ENCODE assay signal across 8 mouse cellular contexts in the genomic region with DNA sequence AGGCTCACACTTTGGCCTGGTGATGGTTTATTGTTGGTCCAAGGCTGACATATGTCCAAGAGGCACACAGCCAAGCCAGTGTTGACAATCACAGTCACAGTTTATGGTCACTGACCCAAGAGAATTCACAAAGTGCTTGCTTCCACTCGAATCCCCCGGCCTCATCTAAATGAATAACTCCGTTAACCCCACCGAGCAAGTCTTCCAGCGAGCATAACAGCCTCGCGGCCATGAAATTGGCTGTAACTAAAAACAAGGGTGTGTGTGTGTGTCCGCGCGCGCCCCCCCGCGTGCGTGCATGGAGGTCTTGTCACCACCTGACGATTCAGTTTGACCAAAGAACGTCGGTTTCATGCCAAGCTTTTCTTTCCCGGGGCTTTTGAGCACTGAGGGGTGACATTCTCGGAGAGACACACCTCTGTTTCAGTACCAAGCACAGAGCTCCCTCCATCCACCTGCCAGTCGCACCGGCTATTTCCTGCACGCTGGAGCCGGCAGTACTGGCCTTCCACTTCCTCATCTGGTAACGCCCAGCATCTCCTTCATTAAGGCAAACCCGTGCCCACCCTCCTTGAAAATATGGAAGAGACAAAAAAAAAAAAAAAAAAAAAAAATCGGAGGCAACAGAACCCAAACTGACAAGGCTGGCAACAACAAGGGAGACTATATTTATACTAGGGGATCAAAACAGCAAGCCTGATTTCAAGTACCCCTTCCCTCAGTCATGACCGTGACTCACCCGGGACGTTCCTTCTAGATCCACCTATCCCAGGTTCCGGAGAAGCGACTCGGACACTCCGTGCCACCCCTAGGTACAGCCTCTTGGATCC. TPM values are rescaled to one million over a fixed set of nuclear protein-coding genes. Genes with fewer than 3 reads are reported as not detected.
A peak's percentile ranks its signal among the peaks of the same experiment; 100 is the strongest.
DNase-seq lines count a peak whose midpoint lies in the region; ATAC-seq and TF ChIP-seq lines count a peak whose summit lies in the region.

No protein-coding gene starts in this region.

- peak overlapping the region; percentile 88 for H3K4me3 ChIP-seq in heart, embryonic 10.5 days
- H3K4me3 ChIP-seq in liver, embryonic 11.5 days (ENCODE audit: low read depth, low read length), result peak overlapping the region; percentile 81
- H3K4me3 ChIP-seq in midbrain, postnatal 0 days (ENCODE audit: low read depth, low read length), result peak overlapping the region; percentile 64

- WGBS in heart, embryonic 10.5 days, result 3% methylated on average over 33 of the region's 33 CpGs
- WGBS in liver, embryonic 11.5 days, result 3% methylated on average over 33 of the region's 33 CpGs
- 1% methylated on average over 33 of the region's 33 CpGs for WGBS in midbrain, postnatal 0 days

- H3K27ac ChIP-seq in heart, embryonic 10.5 days, result peak overlapping the region; percentile 80
- H3K27ac ChIP-seq in liver, embryonic 11.5 days (ENCODE audit: low read depth, low read length), result peak overlapping the region; percentile 36
- H3K27ac ChIP-seq in midbrain, postnatal 0 days (ENCODE audit: low read depth, low read length), result peak overlapping the region; percentile 77

- peak overlapping the region; percentile 62 for H3K9ac ChIP-seq in liver, embryonic 11.5 days (ENCODE audit: low read depth, low read length)
- H3K9ac ChIP-seq in midbrain, postnatal 0 days (replicated peaks; ENCODE audit: low read length, poor library complexity, severe bottlenecking), result peak overlapping the region; percentile 52

- peak overlapping the region; percentile 94 for H3K4me2 ChIP-seq in liver, embryonic 11.5 days
- peak overlapping the region; percentile 87 for H3K4me2 ChIP-seq in midbrain, postnatal 0 days (ENCODE audit: low read depth, low read length, poor library complexity, severe bottlenecking)

- TF ChIP-seq CTCF in midbrain, postnatal 0 days (IDR thresholded peaks at IDR 0.05), result peak; percentile 37; the same call in 1 of the 2 replicates

- H3K4me1 ChIP-seq in heart, embryonic 10.5 days, result peaks cover 23% of the 10 kb centered on the region
- peaks cover 13% of the 10 kb centered on the region for H3K4me1 ChIP-seq in liver, embryonic 11.5 days (replicated peaks; ENCODE audit: control insufficient read depth, insufficient read depth, low read length)
- 0 out of 2 replicates have a peak, but pooled peaks cover 2% of the 10 kb centered on the region for H3K4me1 ChIP-seq in midbrain, postnatal 0 days (ENCODE audit: insufficient read depth, low read length)

- H3K36me3 ChIP-seq in heart, embryonic 10.5 days, result peaks cover 7% of the 10 kb centered on the region
- H3K36me3 ChIP-seq in liver, embryonic 11.5 days (ENCODE audit: control insufficient read depth, insufficient read depth, low read length), result no peaks in the 10 kb centered on the region
- peaks cover 22% of the 10 kb centered on the region for H3K36me3 ChIP-seq in midbrain, postnatal 0 days (ENCODE audit: insufficient read depth, low read length)

- ATAC-seq in liver, embryonic 11.5 days (replicated peaks; ENCODE audit: low FRiP score), result no peak
- ATAC-seq in midbrain, postnatal 0 days (ENCODE audit: low FRiP score), result no peak; the same call in 1 of the 2 replicates

- H3K9me3 ChIP-seq in heart, embryonic 10.5 days, result no peaks in the 10 kb centered on the region
- H3K9me3 ChIP-seq in liver, embryonic 11.5 days (ENCODE audit: control insufficient read depth, low read length), result no peaks in the 10 kb centered on the region
- H3K9me3 ChIP-seq in midbrain, postnatal 0 days (ENCODE audit: low read length), result no peaks in the 10 kb centered on the region

- no peaks in the 10 kb centered on the region for H3K27me3 ChIP-seq in heart, embryonic 10.5 days (ENCODE audit: insufficient read depth, poor library complexity, severe bottlenecking)
- no peaks in the 10 kb centered on the region for H3K27me3 ChIP-seq in liver, embryonic 11.5 days (replicated peaks; ENCODE audit: control insufficient read depth, insufficient read depth, low read length)
- no peaks in the 10 kb centered on the region for H3K27me3 ChIP-seq in midbrain, postnatal 0 days (ENCODE audit: insufficient read depth, low read length)

- peak; percentile 32 to 53 for DNase-seq in spleen, adult 18-20 months
- DNase-seq in spleen, adult 12 weeks (ENCODE audit: low spot score), result no peak
- DNase-seq in cerebellum, postnatal 25 days, result peak; percentile 74 to 82
- DNase-seq in heart, embryonic 10.5 days (ENCODE audit: low spot score), result peak; percentile 85
- DNase-seq in kidney, adult 9 months, result peak; percentile 50
- DNase-seq in liver, embryonic 11.5 days (ENCODE audit: low spot score), result peak; percentile 58
- DNase-seq in midbrain, postnatal 0 days (ENCODE audit: low spot score), result peak; percentile 65
- DNase-seq in telencephalon, adult 2 months (ENCODE audit: low read depth, low spot score), result peak; percentile 23

RNA-seq across cellular contexts. Expression of a gene that starts 0.7 kb away (rescaled TPM):
- 0.11 and 0.23 TPM in 2 replicates for polyA plus RNA-seq in heart, embryonic 10.5 days (2016; fragmentation: Nextera tagmentation; extraction: Ambion mirVana)
- 0.15 and 0.47 TPM in 2 replicates for polyA plus RNA-seq in liver, embryonic 11.5 days (2014; fragmentation: Nextera tagmentation; extraction: Ambion mirVana)
- total RNA-seq in midbrain, postnatal 0 days (2014; rRNA removed), result 0.55 TPM in 1 of 2 replicates, not detected in the other
- 0.28 and 0.40 TPM in 2 replicates for polyA plus RNA-seq in midbrain, postnatal 0 days (2015; fragmentation: Nextera tagmentation; extraction: Ambion mirVana)

RNA-seq across cellular contexts. Expression of a gene that starts 0.9 kb away (rescaled TPM):
- polyA plus RNA-seq in heart, embryonic 10.5 days (2016; fragmentation: Nextera tagmentation; extraction: Ambion mirVana), result 2.0 and 3.1 TPM in 2 replicates
- 2.8 and 4.5 TPM in 2 replicates for polyA plus RNA-seq in liver, embryonic 11.5 days (2014; fragmentation: Nextera tagmentation; extraction: Ambion mirVana)
- 89.3 and 132 TPM in 2 replicates for total RNA-seq in midbrain, postnatal 0 days (2014; rRNA removed)
- 6.5 and 10.9 TPM in 2 replicates for polyA plus RNA-seq in midbrain, postnatal 0 days (2015; fragmentation: Nextera tagmentation; extraction: Ambion mirVana)
